Mouse (Mus musculus): ENCODE measurements around the gene Kdelr3. TPM values are rescaled to one million over a fixed set of nuclear protein-coding genes. Genes with fewer than 3 reads are reported as not detected.

The Kdelr3 gene
- polyA plus RNA-seq, 1 experiment from 2014 or later, result 81.7 TPM

DNA sequence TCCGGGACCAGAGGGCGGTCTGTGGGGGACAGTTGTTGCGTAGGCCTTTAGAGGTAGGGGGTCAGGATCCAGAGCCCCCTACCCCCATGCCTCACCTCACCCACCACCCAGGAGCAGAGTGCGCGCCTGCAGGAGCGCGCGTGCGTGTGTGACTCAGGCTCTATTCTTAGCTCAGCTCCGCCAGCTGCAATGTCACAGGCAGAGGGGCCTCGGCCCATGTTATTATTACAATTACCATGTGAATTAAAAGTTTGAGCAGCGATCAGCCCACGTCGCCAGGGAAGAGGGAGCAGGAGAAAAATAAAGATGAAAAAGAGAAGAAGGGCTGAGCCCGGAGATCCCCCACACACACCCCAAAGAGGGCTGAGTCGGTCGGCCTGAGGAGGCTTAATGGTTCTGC lies 16.1 kb upstream of the Kdelr3 start:
- Histone ChIP-seq H3K4me1 (replicated peaks; ENCODE audit: control insufficient read depth, insufficient read depth) (no peaks in the 10 kb centered on the region), H3K36me3 (ENCODE audit: control insufficient read depth, insufficient read depth, low read length) (no peaks in the 10 kb centered on the region), H3K4me3 (ENCODE audit: low read depth, low read length) (no peak overlapping the region), H3K27ac (replicated peaks) (no peak overlapping the region), H3K9ac (ENCODE audit: low read length) (no peak overlapping the region), H3K9me3 (ENCODE audit: control insufficient read depth, low read length) (no peaks in the 10 kb centered on the region), H3K4me2 (replicated peaks; ENCODE audit: low read depth) (no peak overlapping the region), H3K27me3 (ENCODE audit: control insufficient read depth, insufficient read depth, low read length) (peaks cover 9% of the 10 kb centered on the region; the same call in 1 of the 2 replicates)
- whole genome bisulfite sequencing, result 64% methylated on average over 17 of the region's 17 CpGs
- DNase-seq (ENCODE audit: low spot score), result no peak
- no peak for ATAC-seq (ENCODE audit: low FRiP score, low TSS enrichment)
- TF ChIP-seq EP300 (optimal IDR thresholded peaks at IDR 0.05) (no peak), CTCF (IDR thresholded peaks at IDR 0.05; ENCODE audit: low read depth) (no peak)

DNA sequence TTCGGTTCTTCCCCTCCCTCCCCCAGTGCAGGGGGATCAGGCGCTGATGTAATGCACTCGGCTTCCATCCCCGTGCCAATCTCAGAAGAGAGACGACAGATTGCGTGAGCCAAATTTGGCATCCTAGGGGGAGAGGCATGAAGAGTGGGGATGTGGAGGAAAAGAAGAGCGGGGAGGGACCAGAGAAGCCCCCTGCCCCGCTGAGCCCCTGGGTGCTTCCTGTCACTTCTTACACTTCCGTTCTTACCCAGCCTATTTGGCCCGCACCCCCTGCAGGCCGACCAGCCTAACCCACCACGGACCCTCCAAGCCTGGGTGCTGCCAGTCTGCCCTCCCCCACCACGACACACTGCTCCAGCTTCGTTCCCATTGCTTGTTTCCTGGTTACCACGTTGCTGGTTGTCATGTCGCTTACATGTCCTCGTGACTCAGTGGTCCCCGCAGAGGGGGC lies 13.3 kb upstream of the Kdelr3 start:
- ATAC-seq (ENCODE audit: low FRiP score, low TSS enrichment), result no peak
- Histone ChIP-seq H3K4me2 (replicated peaks; ENCODE audit: low read depth) (no peak overlapping the region), H3K9ac (ENCODE audit: low read length) (no peak overlapping the region), H3K36me3 (ENCODE audit: control insufficient read depth, insufficient read depth, low read length) (no peaks in the 10 kb centered on the region), H3K4me1 (replicated peaks; ENCODE audit: control insufficient read depth, insufficient read depth) (peaks cover 3% of the 10 kb centered on the region; the same call in 1 of the 2 replicates), H3K27ac (replicated peaks) (no peak overlapping the region), H3K27me3 (ENCODE audit: control insufficient read depth, insufficient read depth, low read length) (peaks cover 18% of the 10 kb centered on the region), H3K4me3 (ENCODE audit: low read depth, low read length) (no peak overlapping the region), H3K9me3 (ENCODE audit: control insufficient read depth, low read length) (no peaks in the 10 kb centered on the region)
- no peak for DNase-seq (ENCODE audit: low spot score)
- WGBS, result 15% methylated on average over 18 of the region's 18 CpGs
- TF ChIP-seq EP300 (optimal IDR thresholded peaks at IDR 0.05), result no peak
- TF ChIP-seq CTCF (IDR thresholded peaks at IDR 0.05; ENCODE audit: low read depth), result no peak

- TF ChIP-seq CTCF (IDR thresholded peaks at IDR 0.05; ENCODE audit: low read depth) (no peak), EP300 (optimal IDR thresholded peaks at IDR 0.05) (no peak)
- Histone ChIP-seq H3K4me2 (replicated peaks; ENCODE audit: low read depth) (no peak overlapping the region), H3K9me3 (ENCODE audit: control insufficient read depth, low read length) (no peaks in the 10 kb centered on the region), H3K27ac (replicated peaks) (no peak overlapping the region), H3K4me3 (ENCODE audit: low read depth, low read length) (no peak overlapping the region), H3K27me3 (ENCODE audit: control insufficient read depth, insufficient read depth, low read length) (peaks cover 18% of the 10 kb centered on the region), H3K36me3 (ENCODE audit: control insufficient read depth, insufficient read depth, low read length) (no peaks in the 10 kb centered on the region), H3K4me1 (replicated peaks; ENCODE audit: control insufficient read depth, insufficient read depth) (peaks cover 3% of the 10 kb centered on the region; the same call in 1 of the 2 replicates), H3K9ac (ENCODE audit: low read length) (no peak overlapping the region)
- DNase-seq (ENCODE audit: low spot score) (no peak), ATAC-seq (ENCODE audit: low FRiP score, low TSS enrichment) (no peak)
- 70% methylated on average over 5 of the region's 5 CpGs for WGBS
Measured at GRCm38 (mm10) chr15:79503438-79503837, 12.8 kb upstream of the Kdelr3 start.

- no peaks in the 10 kb centered on the region for H3K9me3 ChIP-seq (ENCODE audit: control insufficient read depth, low read length)
- WGBS, result 2% methylated on average over 47 of the region's 60 CpGs
- peak within 1 kb of the TSS; percentile 100 for H3K4me2 ChIP-seq (replicated peaks; ENCODE audit: low read depth)
- no peak within 1 kb of the TSS for H3K27ac ChIP-seq (replicated peaks)
- no peak for TF ChIP-seq EP300 (optimal IDR thresholded peaks at IDR 0.05)
- TF ChIP-seq CTCF (IDR thresholded peaks at IDR 0.05; ENCODE audit: low read depth), result no peak
- peaks cover 18% of the 10 kb centered on the region for H3K27me3 ChIP-seq (ENCODE audit: control insufficient read depth, insufficient read depth, low read length)
- peaks cover 3% of the 10 kb centered on the region; the same call in 1 of the 2 replicates for H3K4me1 ChIP-seq (replicated peaks; ENCODE audit: control insufficient read depth, insufficient read depth)
- no peaks in the 10 kb centered on the region for H3K36me3 ChIP-seq (ENCODE audit: control insufficient read depth, insufficient read depth, low read length)
- ATAC-seq (ENCODE audit: low FRiP score, low TSS enrichment) (0 out of 2 replicates have a peak, but pooled peaks have one; percentile 2), DNase-seq (ENCODE audit: low spot score) (no peak)
- peak within 1 kb of the TSS; percentile 54 for H3K4me3 ChIP-seq (ENCODE audit: low read depth, low read length)
- peak within 1 kb of the TSS; percentile 54 for H3K9ac ChIP-seq (ENCODE audit: low read length)
Measured at GRCm38 (mm10) chr15:79504707-79505452, 11.3 kb upstream of the Kdelr3 start, which contains the start of gene Kcnj4. TSS of gene Kcnj4 (minus strand) at chr15:79505241.

- H3K9me3 ChIP-seq (ENCODE audit: control insufficient read depth, low read length), result no peaks in the 10 kb centered on the region
- no peaks in the 10 kb centered on the region for H3K36me3 ChIP-seq (ENCODE audit: control insufficient read depth, insufficient read depth, low read length)
- peak overlapping the region; percentile 54 for H3K9ac ChIP-seq (ENCODE audit: low read length)
- H3K4me1 ChIP-seq (replicated peaks; ENCODE audit: control insufficient read depth, insufficient read depth), result peaks cover 3% of the 10 kb centered on the region; the same call in 1 of the 2 replicates
- ATAC-seq (ENCODE audit: low FRiP score, low TSS enrichment) (peak; percentile 50; the same call in 1 of the 2 replicates), DNase-seq (ENCODE audit: low spot score) (peak; percentile 74)
- H3K27me3 ChIP-seq (ENCODE audit: control insufficient read depth, insufficient read depth, low read length), result peaks cover 19% of the 10 kb centered on the region
- WGBS, result under 1% methylated on average over 56 of the region's 71 CpGs
- peak overlapping the region; percentile 54 for H3K4me3 ChIP-seq (ENCODE audit: low read depth, low read length)
- no peak overlapping the region for H3K27ac ChIP-seq (replicated peaks)
- TF ChIP-seq EP300 (optimal IDR thresholded peaks at IDR 0.05) (no peak), CTCF (IDR thresholded peaks at IDR 0.05; ENCODE audit: low read depth) (no peak)
- peak overlapping the region; percentile 100 for H3K4me2 ChIP-seq (replicated peaks; ENCODE audit: low read depth)
Measured at GRCm38 (mm10) chr15:79505616-79506283, 10.5 kb upstream of the Kdelr3 start.
